Mouse (Mus musculus) lung, postnatal 0 days (tissue): ENCODE measurements around the gene Apoa2. TPM values are rescaled to one million over a fixed set of nuclear protein-coding genes. Genes with fewer than 3 reads are reported as not detected.

Experiments used
- ATAC-seq: fragments of 200-750 bp; cut with Nextera tagmentation; 2 replicates; pipeline ENCODE4 v1.8.0; 2017; ENCODE audit warnings: moderate library complexity
- DNase-seq: peaks from one replicate; pipeline ENCODE4 v3.0.0-alpha.2; 2016; ENCODE audit warnings: low spot score
- H3K27ac ChIP-seq: fragments of 300-500 bp; sonication (generic); 2 replicates; pipeline ENCODE4 v1.5.1; 2014; ENCODE audit warnings: antibody characterized with exemption, mild to moderate bottlenecking, low read length, mixed read lengths
- H3K27me3 ChIP-seq: fragments of 300-500 bp; sonication (generic); replicated peaks from 2 replicates; pipeline ENCODE4 v1.6.1; 2014; ENCODE audit warnings: low read length, mixed read lengths; ENCODE audit not compliant: insufficient read depth
- H3K36me3 ChIP-seq: fragments of 300-500 bp; sonication (generic); 2 replicates; pipeline ENCODE4 v1.6.1; 2014; ENCODE audit warnings: low read length, mixed read lengths; ENCODE audit not compliant: insufficient read depth
- H3K4me1 ChIP-seq: fragments of 300-500 bp; sonication (generic); 2 replicates; pipeline ENCODE4 v1.6.1; 2014; ENCODE audit warnings: antibody characterized with exemption, low read depth, low read length, mixed read lengths; ENCODE audit not compliant: insufficient read depth
- H3K4me2 ChIP-seq: fragments of 300-500 bp; sonication (generic); replicated peaks from 2 replicates; pipeline ENCODE4 v1.6.1; 2014; ENCODE audit warnings: low read depth, mild to moderate bottlenecking, low read length, moderate library complexity, mixed read lengths
- H3K4me3 ChIP-seq: fragments of 300-500 bp; sonication (generic); 2 replicates; pipeline ENCODE4 v1.5.1; 2014; ENCODE audit warnings: low read depth, low read length
- H3K9ac ChIP-seq: fragments of 300-500 bp; sonication (generic); replicated peaks from 2 replicates; pipeline ENCODE4 v1.6.1; 2014; ENCODE audit warnings: low read depth, mild to moderate bottlenecking
- H3K9me3 ChIP-seq: fragments of 300-500 bp; sonication (generic); 2 replicates; pipeline ENCODE4 v1.6.1; 2016; ENCODE audit warnings: low read length, mixed read lengths
- CTCF ChIP-seq: IDR thresholded peaks from 2 replicates; pipeline ENCODE4 v1.5.1; 2016; ENCODE audit warnings: antibody characterized with exemption, mild to moderate bottlenecking
- EP300 ChIP-seq: IDR thresholded peaks from 2 replicates; pipeline ENCODE4 v1.6.1; 2016; ENCODE audit warnings: antibody characterized with exemption, mild to moderate bottlenecking, control low read depth
- WGBS: fragments of 180-500 bp; shearing (Covaris S2); extraction: QIAGEN DNeasy Blood & Tissue Kit; methylation state at CpG from one replicate; pipeline ENCODE4 v1.1.7; 2014; 5-methylcytosine and 5-hydroxymethylcytosine counted together
- polyA plus RNA-seq: library from polyadenylated mRNA; unstranded; fragments of >200 nt; fragmentation: Nextera tagmentation; extraction: Ambion mirVana; gene quantifications from 2 replicates; pipeline ENCODE4 v1.2.1, GENCODE M21; 2015

Gene Apoa2
- polyA plus RNA-seq, 1 experiment from 2014 or later, result 5.5 TPM

GRCm38 (mm10) chr1:171269848-171270572 is 45.2 kb downstream of the Apoa2 start, which contains the start of gene B4galt3:
TSS of gene B4galt3 (plus strand) at chr1:171270328.
- peaks cover 15% of the 10 kb centered on the region; the same call in 1 of the 2 replicates for H3K36me3 ChIP-seq
- H3K9ac ChIP-seq, result peak within 1 kb of the TSS; percentile 71
- ATAC-seq (peak; percentile 94), DNase-seq (peak; percentile 93)
- TF ChIP-seq CTCF, result no peak; the same call in 1 of the 2 replicates
- TF ChIP-seq EP300, result 0 out of 2 replicates have a peak, but pooled peaks have one; percentile 18
- H3K4me2 ChIP-seq, result peak within 1 kb of the TSS; percentile 87
- peak within 1 kb of the TSS; percentile 91 for H3K27ac ChIP-seq
- peak within 1 kb of the TSS; percentile 84 for H3K4me3 ChIP-seq
- no peaks in the 10 kb centered on the region for H3K9me3 ChIP-seq
- no peaks in the 10 kb centered on the region for H3K27me3 ChIP-seq
- peaks cover 7% of the 10 kb centered on the region; the same call in 1 of the 2 replicates for H3K4me1 ChIP-seq
- WGBS, result 4% methylated on average over 36 of the region's 36 CpGs

DNA sequence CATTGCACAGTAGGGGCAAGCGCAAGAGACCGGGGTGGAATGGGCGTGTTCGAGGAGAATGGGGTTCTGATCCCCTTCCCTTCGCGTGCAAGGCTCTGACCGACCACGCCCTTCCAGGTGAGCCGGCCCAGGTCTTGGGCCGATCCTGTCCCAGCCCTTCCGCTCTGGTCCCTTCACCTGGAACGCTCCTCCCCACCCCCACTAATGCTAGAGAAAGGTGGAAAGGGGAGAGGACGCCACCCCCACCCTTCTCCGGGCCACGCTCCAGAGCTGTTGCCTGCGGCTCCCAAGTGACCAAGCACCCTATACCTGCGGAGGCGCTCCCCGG is 45.7 kb downstream of the Apoa2 start:
- ATAC-seq, result peak; percentile 87
- peak; percentile 90 for DNase-seq
- TF ChIP-seq EP300 (no peak), CTCF (no peak)
- Histone ChIP-seq H3K9me3 (no peaks in the 10 kb centered on the region), H3K9ac (peak overlapping the region; percentile 71), H3K27me3 (no peaks in the 10 kb centered on the region), H3K4me3 (peak overlapping the region; percentile 84), H3K27ac (peak overlapping the region; percentile 91), H3K4me2 (peak overlapping the region; percentile 87), H3K4me1 (peaks cover 7% of the 10 kb centered on the region; the same call in 1 of the 2 replicates), H3K36me3 (peaks cover 21% of the 10 kb centered on the region; the same call in 1 of the 2 replicates)
- WGBS, result 0% methylated on average over 19 of the region's 19 CpGs

DNA sequence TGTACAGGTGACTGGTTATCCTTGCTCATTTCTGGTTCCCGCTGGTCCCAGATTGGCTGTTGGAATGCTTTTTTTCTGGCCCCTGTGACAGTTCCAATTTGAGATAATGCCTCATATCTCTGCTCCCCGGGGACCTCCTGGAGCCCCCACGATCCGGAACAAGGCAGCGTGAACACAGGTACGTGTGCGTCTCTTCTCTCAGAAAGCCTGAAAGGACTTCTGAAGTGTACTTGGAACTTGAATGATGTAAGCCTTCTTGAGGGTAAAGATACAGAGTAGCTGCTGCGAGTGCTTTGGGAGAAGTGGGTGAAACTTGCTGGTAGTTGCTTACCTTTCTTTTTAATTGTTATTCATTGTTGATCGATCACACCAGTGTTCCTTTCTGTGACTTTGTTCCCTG is 46.3 kb downstream of the Apoa2 start:
- no peak for TF ChIP-seq EP300
- TF ChIP-seq CTCF, result no peak
- no peaks in the 10 kb centered on the region for H3K9me3 ChIP-seq
- peak overlapping the region; percentile 91 for H3K27ac ChIP-seq
- DNase-seq (peak; percentile 81), ATAC-seq (peak; percentile 39)
- H3K4me3 ChIP-seq, result peak overlapping the region; percentile 84
- peak overlapping the region; percentile 87 for H3K4me2 ChIP-seq
- peaks cover 7% of the 10 kb centered on the region; the same call in 1 of the 2 replicates for H3K4me1 ChIP-seq
- peaks cover 25% of the 10 kb centered on the region; the same call in 1 of the 2 replicates for H3K36me3 ChIP-seq
- 37% methylated on average over 9 of the region's 9 CpGs for WGBS
- peak overlapping the region; percentile 71 for H3K9ac ChIP-seq
- H3K27me3 ChIP-seq, result no peaks in the 10 kb centered on the region

DNA sequence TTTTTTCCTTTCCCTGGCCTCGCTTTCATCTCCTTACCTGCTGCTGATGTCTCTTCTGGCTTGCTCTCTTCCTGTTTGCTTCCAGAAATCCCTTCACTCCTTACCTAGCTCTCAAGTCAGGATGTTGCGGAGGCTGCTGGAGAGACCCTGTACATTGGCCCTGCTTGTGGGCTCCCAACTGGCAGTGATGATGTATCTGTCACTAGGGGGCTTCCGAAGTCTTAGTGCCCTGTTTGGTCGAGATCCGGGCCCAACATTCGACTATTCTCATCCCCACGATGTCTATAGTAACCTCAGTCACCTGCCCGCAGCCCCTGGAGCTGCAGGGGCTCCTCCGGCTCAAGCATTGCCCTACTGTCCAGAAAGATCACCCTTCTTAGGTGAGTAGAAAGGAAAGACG is 46.8 kb downstream of the Apoa2 start:
- Histone ChIP-seq H3K27me3 (no peaks in the 10 kb centered on the region), H3K9me3 (no peaks in the 10 kb centered on the region), H3K4me1 (peaks cover 7% of the 10 kb centered on the region; the same call in 1 of the 2 replicates), H3K4me3 (peak overlapping the region; percentile 4; the same call in 1 of the 2 replicates), H3K4me2 (peak overlapping the region; percentile 87), H3K9ac (no peak overlapping the region), H3K27ac (peak overlapping the region; percentile 28), H3K36me3 (peaks cover 29% of the 10 kb centered on the region; the same call in 1 of the 2 replicates)
- DNase-seq, result no peak
- 0 out of 2 replicates have a peak, but pooled peaks have one; percentile 10 for TF ChIP-seq CTCF
- TF ChIP-seq EP300, result no peak
- ATAC-seq, result no peak
- WGBS, result 45% methylated on average over 10 of the region's 10 CpGs

DNA sequence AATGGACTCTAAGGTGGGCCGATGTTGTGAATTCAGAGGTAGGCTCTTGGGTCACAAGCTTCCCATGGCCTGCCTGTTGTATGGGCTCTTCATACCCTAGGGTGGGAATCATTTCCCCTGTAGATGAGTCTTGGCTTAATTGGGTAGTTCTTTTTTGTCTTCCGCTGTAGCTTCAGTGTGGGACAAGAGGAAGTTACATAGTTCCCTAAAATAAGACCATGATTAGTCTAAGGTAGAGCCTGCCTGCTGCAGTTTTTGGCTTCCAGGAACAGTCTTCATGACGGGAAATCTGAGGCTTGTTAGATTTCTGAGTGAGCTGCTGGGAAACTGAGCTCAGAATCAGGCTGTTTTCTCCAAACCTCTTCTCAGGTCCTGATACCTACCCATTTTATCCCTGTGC is 47.2 kb downstream of the Apoa2 start:
- no peaks in the 10 kb centered on the region for H3K9me3 ChIP-seq
- no peak for TF ChIP-seq CTCF
- peak; percentile 30 for DNase-seq
- 80% methylated on average over 3 of the region's 3 CpGs for WGBS
- peak overlapping the region; percentile 28 for H3K27ac ChIP-seq
- peak overlapping the region; percentile 4; the same call in 1 of the 2 replicates for H3K4me3 ChIP-seq
- H3K9ac ChIP-seq, result no peak overlapping the region
- peaks cover 30% of the 10 kb centered on the region; the same call in 1 of the 2 replicates for H3K36me3 ChIP-seq
- no peaks in the 10 kb centered on the region for H3K27me3 ChIP-seq
- ATAC-seq, result no peak
- peaks cover 7% of the 10 kb centered on the region; the same call in 1 of the 2 replicates for H3K4me1 ChIP-seq
- H3K4me2 ChIP-seq, result peak overlapping the region; percentile 87

DNA sequence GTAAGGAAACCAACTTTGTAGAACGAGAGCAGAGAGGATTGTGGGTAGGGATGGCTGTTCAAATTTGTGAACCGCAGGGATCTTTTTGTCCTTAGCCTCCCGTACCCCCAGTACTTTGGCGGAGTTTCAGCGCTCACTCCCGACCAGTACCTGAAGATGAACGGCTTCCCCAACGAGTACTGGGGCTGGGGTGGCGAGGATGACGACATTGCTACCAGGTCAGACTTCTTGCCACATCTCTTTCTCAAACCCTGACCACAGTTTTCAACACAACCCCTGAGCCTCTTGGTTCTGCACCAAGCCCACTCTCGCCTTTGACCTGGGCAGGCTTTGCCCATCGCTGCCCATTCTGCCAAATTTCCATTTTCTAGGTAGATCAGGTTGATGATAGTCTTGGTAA is 49.3 kb downstream of the Apoa2 start:
- DNase-seq (no peak), ATAC-seq (no peak)
- Histone ChIP-seq H3K4me1 (peaks cover 7% of the 10 kb centered on the region; the same call in 1 of the 2 replicates), H3K27ac (no peak overlapping the region), H3K4me2 (no peak overlapping the region), H3K36me3 (peaks cover 34% of the 10 kb centered on the region; the same call in 1 of the 2 replicates), H3K4me3 (no peak overlapping the region), H3K9me3 (no peaks in the 10 kb centered on the region), H3K27me3 (no peaks in the 10 kb centered on the region), H3K9ac (no peak overlapping the region)
- no peak for TF ChIP-seq CTCF
- no peak for TF ChIP-seq EP300
- WGBS, result 81% methylated on average over 12 of the region's 12 CpGs
